Mouse (Mus musculus): ENCODE results near the gene Pgm5.

GRCm38 (mm10) chr19:24793545-24794139 is 68.0 kb downstream of the Pgm5 start:
- TF ChIP-seq CTCF (IDR thresholded peaks at IDR 0.05; ENCODE audit: extremely low read depth, insufficient read length, insufficient replicate concordance, low read depth, low read length) (no peak), POLR2A (IDR thresholded peaks at IDR 0.05; ENCODE audit: low read depth, low read length) (no peak)
